Mouse (Mus musculus): Measurements from ENCODE around the gene Efs.
"Not testable (repeated sequence)": the region's sequence is repeated elsewhere in the genome, so short reads cannot be mapped to it uniquely, and the experiment has no call there.

Efs gene

DNA sequence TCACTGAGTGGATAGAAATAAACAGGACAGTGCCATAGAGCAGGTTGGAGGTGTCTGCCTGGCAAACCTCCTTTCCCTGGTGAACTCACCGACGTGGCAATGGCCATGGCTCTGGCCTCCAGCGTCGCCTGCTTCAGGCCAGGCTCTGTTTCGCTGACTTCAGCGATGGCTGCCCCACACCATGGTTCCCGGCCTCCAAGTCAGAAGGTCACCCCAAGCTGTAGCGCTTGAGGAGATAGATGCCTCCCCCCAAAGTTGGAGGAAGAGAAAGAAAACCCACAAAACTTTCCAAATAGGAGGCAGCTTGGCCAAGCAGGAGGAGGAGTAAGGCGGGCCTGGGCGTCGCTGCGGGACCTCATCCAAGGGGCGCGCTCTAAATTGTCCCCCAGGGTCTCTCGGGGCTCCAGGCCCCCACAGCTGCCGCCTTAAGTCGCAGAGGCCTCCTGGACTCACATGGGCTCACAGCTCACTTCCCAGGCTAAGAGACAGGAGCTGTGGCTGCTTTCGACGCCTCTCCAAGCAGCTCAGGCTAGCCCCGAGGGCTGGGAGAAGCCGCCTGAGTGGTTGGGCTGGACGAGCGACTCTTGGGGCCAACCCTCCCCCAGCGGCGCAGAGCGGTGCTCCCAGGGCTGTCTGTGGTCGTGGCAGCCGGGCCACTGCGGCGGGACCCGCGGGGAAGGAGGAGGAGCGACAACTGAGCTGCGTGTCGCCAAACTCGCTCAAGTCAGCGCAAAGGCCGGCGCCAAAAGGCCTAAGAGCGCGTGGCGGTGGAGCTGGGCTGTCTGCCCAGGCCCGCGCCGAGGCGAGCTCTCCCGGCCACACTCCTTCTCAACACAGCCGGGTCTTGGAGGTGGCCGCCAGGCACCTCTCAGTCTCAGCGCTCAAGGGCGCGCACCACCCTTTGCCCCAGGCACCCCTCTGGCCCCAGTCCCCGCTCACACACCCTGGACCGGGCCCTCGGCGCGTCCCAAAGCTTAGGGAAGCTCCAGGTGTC, at the start of gene Efs:
Gene Efs, minus strand, starts transcription at position 778 of the 994 bp plus-strand sequence.
- peak; percentile 77 for DNase-seq (ENCODE audit: low spot score)

DNA sequence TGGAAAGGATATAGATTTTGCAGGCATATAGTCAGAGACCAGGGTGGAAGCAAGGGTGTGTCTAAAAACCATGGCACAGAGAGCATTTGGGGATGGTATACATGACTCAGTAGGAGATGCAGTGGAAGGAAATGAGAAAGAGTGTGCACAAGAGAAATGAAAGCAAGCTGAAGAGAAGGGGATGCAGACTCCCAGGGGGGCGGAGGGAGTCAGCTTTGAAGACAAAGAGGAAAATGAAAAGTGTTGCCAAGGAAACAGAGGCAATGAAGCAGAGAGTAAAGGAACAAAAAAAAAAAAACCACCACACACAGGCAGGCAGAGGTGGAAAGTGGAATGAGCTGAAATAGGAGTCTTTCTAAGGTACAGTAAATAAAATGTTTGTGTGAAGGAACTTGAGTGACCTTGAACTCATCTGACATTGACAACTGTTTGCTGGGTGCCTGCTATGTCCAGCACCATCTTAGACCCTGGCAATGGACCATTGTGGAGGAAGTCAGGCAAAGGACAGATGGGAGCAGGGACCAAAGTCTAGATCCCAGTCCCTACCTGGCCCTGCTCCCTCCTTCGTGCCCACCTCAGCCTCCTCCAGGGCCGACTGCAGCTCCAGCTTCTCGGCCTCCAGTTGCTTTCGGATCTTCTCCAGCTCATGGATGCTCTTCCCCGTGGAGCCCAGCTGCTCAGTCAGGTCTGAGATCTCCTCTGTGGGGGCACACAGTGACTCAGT, 48.3 kb upstream of the Efs start:
- peak; percentile 31 for DNase-seq (ENCODE audit: low spot score)

DNA sequence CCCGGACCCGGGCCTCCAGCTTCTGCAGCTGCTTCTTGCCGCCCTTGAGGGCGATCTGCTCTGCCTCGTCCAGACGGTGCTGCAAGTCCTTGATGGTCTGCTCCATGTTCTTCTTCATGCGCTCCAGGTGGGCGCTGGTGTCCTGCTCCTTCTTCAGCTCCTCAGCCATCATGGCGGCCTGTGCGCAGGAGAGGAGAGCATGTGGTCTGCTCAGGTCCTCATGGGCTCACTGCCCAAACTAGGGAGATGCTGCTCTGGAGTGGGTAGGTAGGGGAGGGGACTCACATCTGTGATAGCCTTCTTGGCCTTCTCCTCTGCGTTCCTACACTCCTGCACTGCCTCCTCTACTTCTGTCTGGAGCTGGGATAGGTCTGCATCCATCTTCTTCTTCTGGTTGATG, 46.9 kb upstream of the Efs start:
- not testable (repeated sequence) for DNase-seq (ENCODE audit: low spot score)

- DNase-seq (ENCODE audit: low spot score): no peak
Measured at GRCm38 (mm10) chr14:54968344-54968743, 42.4 kb upstream of the Efs start.

- no peak for DNase-seq (ENCODE audit: low spot score)
Measured at GRCm38 (mm10) chr14:54967874-54968273, 41.9 kb upstream of the Efs start.

DNA sequence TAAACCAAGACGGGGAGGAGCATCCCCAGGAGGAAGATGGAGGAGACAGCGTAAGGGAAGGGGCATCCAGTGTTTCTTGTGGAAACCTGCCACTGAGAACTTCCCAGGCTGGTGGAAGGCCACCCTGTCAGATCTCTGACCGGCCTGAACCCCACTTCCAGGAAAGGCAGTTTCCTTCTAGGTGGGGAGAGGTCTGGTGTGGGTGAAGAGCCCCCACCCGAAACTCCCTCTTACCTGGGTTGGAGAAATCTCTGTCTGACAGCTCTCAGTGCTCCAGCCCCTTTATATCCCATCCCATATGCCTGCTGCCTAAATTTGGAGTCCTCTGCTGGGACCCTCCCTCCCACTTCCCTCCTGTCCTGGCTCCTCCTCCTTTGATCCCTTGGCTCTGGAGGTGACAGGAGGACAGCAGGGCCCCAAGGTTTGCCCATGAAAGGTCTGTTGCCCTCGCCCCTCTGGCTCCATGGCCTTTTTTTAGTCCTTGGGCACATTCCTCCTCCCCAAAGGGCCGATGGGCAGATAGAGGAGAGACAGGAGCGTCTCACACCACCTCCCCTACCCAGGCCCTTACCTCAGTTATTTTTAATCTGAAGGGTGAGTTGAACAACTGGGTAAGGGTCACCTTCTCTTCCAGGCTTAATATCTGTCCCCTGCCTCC, 40.5 kb upstream of the Efs start, which contains the start of gene Myh6:
Gene Myh6, minus strand, starts transcription at position 608 of the 658 bp plus-strand sequence.
- DNase-seq (ENCODE audit: low spot score): no peak

- no peak for DNase-seq (ENCODE audit: low spot score)
Measured at GRCm38 (mm10) chr14:54965631-54966030, 39.7 kb upstream of the Efs start.

DNA sequence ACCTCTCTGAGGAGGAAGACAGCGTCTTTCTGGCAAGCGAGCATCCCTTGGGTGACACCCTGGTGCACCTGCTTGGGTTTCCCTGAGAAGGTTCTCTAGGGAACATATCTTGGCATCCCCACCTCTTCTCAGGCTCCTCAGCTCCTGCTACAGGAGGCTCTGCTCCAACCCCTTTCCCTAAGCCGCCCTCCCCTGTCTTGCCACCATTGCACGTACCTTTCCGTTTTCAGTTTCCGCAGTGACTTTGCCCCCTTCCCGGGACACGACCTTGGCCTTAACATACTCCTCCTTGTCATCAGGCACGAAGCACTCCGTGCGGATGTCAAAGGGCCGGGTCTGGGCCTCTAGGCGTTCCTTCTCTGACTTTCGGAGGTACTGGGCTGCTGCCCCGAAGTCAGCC, 39.1 kb upstream of the Efs start:
- no peak for DNase-seq (ENCODE audit: low spot score)

DNA sequence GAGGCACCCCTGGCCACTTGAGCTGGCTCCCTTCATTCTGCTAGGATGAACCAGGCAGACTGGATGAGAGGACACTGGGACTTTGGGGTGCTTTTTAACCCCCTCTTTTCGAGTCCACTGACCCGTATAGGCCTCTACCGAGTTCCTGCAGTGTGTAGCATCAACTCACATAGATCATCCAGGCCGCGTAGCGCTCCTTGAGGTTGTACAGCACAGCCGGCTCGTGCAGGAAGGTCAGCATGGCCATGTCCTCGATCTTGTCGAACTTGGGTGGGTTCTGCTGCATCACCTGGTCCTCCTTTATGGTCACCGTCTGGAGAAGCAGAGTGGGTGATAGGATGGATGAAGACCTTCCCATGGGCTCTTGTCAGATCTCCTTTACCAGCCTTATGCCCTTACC, 37.8 kb upstream of the Efs start:
- no peak for DNase-seq (ENCODE audit: low spot score)

GRCm38 (mm10) chr14:54962714-54963113, 36.8 kb upstream of the Efs start:
- DNase-seq (ENCODE audit: low spot score): no peak

- no peak for DNase-seq (ENCODE audit: low spot score)
Measured at GRCm38 (mm10) chr14:54961487-54961886, 35.6 kb upstream of the Efs start.

DNA sequence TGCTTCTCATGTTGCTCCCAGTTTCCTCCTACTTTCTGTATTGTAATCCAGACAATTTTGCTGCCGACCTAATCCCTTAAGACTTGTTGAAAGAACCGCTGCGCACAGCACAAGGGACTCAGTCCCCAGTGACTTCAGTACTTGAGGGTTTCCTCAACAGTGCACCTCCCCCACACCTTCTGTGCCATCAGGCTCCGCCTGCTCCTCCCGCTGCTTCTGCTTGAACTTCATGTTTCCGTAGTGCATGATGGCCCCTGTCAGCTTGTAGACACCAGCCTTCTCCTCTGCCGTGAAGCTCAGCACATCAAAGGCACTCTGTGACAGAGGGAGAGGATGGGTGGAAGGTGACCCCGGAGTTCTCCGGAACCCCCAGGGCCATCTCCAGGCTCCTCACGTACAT, 34.8 kb upstream of the Efs start:
- no peak for DNase-seq (ENCODE audit: low spot score)

GRCm38 (mm10) chr14:54959853-54960613, 34.1 kb upstream of the Efs start:
- DNase-seq (ENCODE audit: low spot score): not testable (repeated sequence)

GRCm38 (mm10) chr14:54959197-54959596, 33.3 kb upstream of the Efs start:
- no peak for DNase-seq (ENCODE audit: low spot score)

DNA sequence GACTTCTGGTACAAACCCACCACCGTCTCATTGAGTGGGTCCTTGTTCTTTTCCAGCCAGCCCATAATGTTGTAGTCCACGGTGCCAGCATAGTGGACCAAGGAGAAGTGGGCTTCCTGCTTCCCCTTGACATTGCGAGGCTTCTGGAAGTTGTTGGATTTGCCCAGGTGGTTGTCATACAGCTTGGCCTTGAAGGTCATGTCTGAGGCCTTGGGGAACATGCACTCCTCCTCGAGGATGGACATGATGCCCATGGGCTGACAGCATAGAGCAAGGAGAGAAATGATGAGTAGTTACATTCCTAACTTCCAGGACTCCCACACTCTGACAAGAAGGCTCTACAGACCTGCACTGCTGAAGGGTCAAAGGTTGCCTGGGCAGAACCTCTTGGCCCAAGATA, 32.6 kb upstream of the Efs start:
- no peak for DNase-seq (ENCODE audit: low spot score)

- DNase-seq (ENCODE audit: low spot score): no peak
Measured at GRCm38 (mm10) chr14:54956533-54956932, 30.6 kb upstream of the Efs start.

DNA sequence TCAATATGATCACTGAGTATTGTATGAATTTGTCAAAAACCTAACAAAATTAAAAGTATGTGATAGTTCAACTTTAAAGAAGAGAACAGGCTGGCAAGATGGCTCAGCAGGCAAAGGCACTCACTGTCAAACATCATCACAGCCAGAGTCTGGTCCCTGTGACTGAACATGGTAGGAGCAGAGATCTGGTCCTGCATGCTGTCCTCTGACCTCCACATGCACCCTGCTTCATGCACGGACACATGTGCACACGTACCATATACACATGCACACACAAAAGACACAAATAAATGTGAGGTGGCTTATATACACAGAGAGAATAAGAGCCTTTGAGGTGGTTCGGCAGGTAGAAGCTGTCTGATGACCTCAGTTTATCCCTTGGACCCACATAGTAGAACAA, 29.6 kb upstream of the Efs start:
- no peak for DNase-seq (ENCODE audit: low spot score)

- no peak for DNase-seq (ENCODE audit: low spot score)
Measured at GRCm38 (mm10) chr14:54954474-54954873, 28.5 kb upstream of the Efs start.

DNA sequence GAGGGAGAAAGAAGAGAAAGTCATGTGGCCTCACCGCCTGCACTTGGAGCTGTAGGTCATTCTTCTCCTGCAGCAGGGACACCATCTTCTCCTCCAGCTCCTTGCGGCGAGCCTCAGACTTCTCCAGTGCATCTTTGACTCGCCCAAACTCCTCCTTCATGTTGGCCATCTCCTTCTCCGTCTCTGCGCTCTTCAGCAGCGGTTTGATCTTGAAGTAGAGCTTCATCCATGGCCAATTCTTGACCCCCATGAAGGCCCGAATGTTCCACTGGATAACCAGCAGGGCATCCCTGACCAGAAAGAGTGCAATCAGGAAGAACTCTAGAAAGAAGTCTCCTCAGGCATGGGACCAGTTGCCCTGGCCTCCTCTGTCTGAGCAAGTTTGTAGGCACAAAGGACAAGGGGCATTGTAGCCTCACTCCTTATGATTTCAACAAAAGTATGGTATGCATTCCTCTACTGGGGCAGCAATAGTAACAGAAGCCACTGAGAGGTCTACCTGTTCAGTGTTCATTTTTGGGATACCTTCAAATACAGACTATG, 27.8 kb upstream of the Efs start:
- no peak for DNase-seq (ENCODE audit: low spot score)

DNA sequence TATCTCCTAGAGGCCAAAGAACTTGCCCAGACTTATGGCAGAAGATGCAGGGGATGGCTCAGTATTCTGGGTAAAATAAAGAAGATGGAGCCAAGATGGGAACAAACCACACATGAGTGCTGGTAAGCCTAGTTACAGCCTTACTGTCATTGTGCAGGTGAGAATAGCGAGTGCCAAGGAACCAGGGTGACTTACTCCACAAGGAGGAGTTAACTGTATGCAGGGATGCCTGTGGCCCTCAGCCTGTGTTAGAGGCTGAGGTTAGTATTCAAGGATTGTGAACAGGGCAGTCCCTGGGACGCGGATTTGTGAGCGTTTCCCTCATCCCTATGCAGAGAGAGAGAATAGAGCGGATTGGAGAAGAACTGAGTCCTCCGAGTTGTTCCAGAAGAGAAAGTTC, 25.7 kb upstream of the Efs start:
- DNase-seq (ENCODE audit: low spot score): no peak

GRCm38 (mm10) chr14:54950493-54950892, 24.6 kb upstream of the Efs start:
- DNase-seq (ENCODE audit: low spot score): no peak

Data from embryo, embryonic 10.5 days (tissue).